In the genomic region with DNA sequence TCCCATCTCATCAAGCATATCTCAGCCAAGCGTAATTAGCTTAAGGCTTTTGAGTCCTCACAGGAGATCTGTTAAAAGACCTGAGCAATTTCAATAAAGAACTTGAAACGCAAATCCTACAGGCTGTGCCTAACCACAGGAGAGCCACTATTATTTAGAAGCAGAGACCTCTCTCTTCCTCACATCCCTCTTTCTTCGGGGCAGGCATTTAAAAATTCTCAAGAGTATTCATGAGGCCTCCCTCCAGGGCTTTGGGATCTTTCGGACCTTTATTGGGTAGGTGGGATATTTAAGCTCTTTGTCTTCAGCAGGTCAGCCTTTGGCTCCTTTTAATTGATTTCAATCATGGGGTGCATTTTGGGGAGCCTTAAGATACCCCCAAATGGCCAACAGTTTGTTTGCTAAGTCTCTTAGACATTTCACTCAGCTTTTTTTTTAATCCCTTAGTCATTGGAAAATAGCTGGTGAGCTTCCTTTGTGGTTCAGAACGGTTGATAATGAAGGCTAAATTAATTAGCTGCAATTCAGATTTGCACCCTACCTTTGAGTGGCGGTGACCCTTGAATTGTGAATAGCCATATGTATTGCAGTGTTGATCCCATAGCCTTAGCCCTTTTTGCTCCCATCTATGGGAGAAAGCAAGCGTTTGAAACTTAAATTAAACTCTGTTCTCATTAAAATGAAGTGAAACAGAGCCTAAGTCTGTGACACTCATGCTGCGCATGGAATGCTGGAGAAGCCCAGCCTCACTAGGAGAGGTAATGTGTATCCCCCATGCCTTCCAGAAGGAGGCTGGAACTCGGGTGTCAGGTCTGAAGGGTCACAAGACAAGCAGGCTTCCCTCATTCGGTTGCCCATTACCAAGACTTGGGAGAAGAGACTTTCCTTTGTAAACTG, we compare ENCODE assay signal across 10 mouse cellular contexts.
DNase-seq lines count a peak whose midpoint lies in the region; ATAC-seq and TF ChIP-seq lines count a peak whose summit lies in the region.
"Had no signal": no experiment of that assay in that cellular context is flagged by ENCODE, and none has a peak within 500 bp of the region (broad histone marks: within the 10 kb centered on the region; RNA-seq: fewer than 3 reads in every experiment).

No protein-coding gene starts in this region.

- H3K27me3 ChIP-seq in midbrain, embryonic 10.5 days (ENCODE audit: low read depth, poor library complexity, severe bottlenecking), result peaks cover 55% of the 10 kb centered on the region
- no peaks in the 10 kb centered on the region for H3K27me3 ChIP-seq in midbrain, postnatal 0 days (ENCODE audit: insufficient read depth, low read length)
- peaks cover 50% of the 10 kb centered on the region for H3K27me3 ChIP-seq in forebrain, embryonic 13.5 days
- H3K27me3 ChIP-seq in limb, embryonic 13.5 days, result peaks cover 14% of the 10 kb centered on the region
- H3K27me3 ChIP-seq: limb, embryonic 12.5 days had no signal

- H3K4me1 ChIP-seq in midbrain, embryonic 10.5 days, result peaks cover 35% of the 10 kb centered on the region
- no peaks in the 10 kb centered on the region; the same call in 1 of the 2 replicates for H3K4me1 ChIP-seq in midbrain, postnatal 0 days (ENCODE audit: insufficient read depth, low read length)
- H3K4me1 ChIP-seq in forebrain, embryonic 13.5 days, result peaks cover 28% of the 10 kb centered on the region
- H3K4me1 ChIP-seq in limb, embryonic 13.5 days, result peaks cover 11% of the 10 kb centered on the region

- no peak overlapping the region for H3K9ac ChIP-seq in midbrain, postnatal 0 days (replicated peaks; ENCODE audit: low read length, poor library complexity, severe bottlenecking)
- no peak overlapping the region for H3K9ac ChIP-seq in forebrain, embryonic 13.5 days
- H3K9ac ChIP-seq in limb, embryonic 13.5 days, result no peak overlapping the region
- H3K9ac ChIP-seq: limb, embryonic 12.5 days had no signal

- no peaks in the 10 kb centered on the region for H3K36me3 ChIP-seq in midbrain, embryonic 10.5 days
- no peaks in the 10 kb centered on the region for H3K36me3 ChIP-seq in midbrain, postnatal 0 days (ENCODE audit: insufficient read depth, low read length)
- H3K36me3 ChIP-seq in forebrain, embryonic 13.5 days (ENCODE audit: poor library complexity, severe bottlenecking), result no peaks in the 10 kb centered on the region
- H3K36me3 ChIP-seq in limb, embryonic 13.5 days, result no peaks in the 10 kb centered on the region
- H3K36me3 ChIP-seq: limb, embryonic 12.5 days had no signal

- TF ChIP-seq CTCF in midbrain, postnatal 0 days (IDR thresholded peaks at IDR 0.05), result no peak

- no peak overlapping the region for H3K4me2 ChIP-seq in midbrain, postnatal 0 days (ENCODE audit: low read depth, low read length, poor library complexity, severe bottlenecking)
- H3K4me2 ChIP-seq in forebrain, embryonic 13.5 days, result peak overlapping the region; percentile 45
- H3K4me2 ChIP-seq in limb, embryonic 13.5 days (replicated peaks), result peak overlapping the region; percentile 41

- H3K4me3 ChIP-seq in midbrain, embryonic 10.5 days, result peak overlapping the region; percentile 26; the same call in 1 of the 2 replicates
- no peak overlapping the region for H3K4me3 ChIP-seq in midbrain, postnatal 0 days (ENCODE audit: low read depth, low read length)
- H3K4me3 ChIP-seq in forebrain, embryonic 13.5 days, result no peak overlapping the region
- H3K4me3 ChIP-seq in limb, embryonic 13.5 days, result no peak overlapping the region
- H3K4me3 ChIP-seq: limb, embryonic 12.5 days had no signal

- no peaks in the 10 kb centered on the region for H3K9me3 ChIP-seq in midbrain, embryonic 10.5 days (replicated peaks)
- no peaks in the 10 kb centered on the region for H3K9me3 ChIP-seq in midbrain, postnatal 0 days (ENCODE audit: low read length)
- no peaks in the 10 kb centered on the region for H3K9me3 ChIP-seq in forebrain, embryonic 13.5 days (replicated peaks)
- no peaks in the 10 kb centered on the region for H3K9me3 ChIP-seq in limb, embryonic 13.5 days
- H3K9me3 ChIP-seq: limb, embryonic 12.5 days had no signal

- H3K27ac ChIP-seq in midbrain, embryonic 10.5 days (replicated peaks), result peak overlapping the region; percentile 88
- no peak overlapping the region for H3K27ac ChIP-seq in midbrain, postnatal 0 days (ENCODE audit: low read depth, low read length)
- peak overlapping the region; percentile 89 for H3K27ac ChIP-seq in forebrain, embryonic 13.5 days
- H3K27ac ChIP-seq in limb, embryonic 13.5 days, result no peak overlapping the region
- H3K27ac ChIP-seq: limb, embryonic 12.5 days had no signal

- peak; percentile 42 for DNase-seq in midbrain, embryonic 10.5 days (ENCODE audit: low spot score)
- no peak for DNase-seq in midbrain, postnatal 0 days (ENCODE audit: low spot score)
- DNase-seq in retina, postnatal 1 day, result peak; percentile 57
- no peak for DNase-seq in layer of hippocampus, adult 11-12 months (ENCODE audit: low spot score)
- DNase-seq in lung, adult 18-20 months, result no peak
- no peak for DNase-seq in right cerebral cortex, postnatal 14 days
- DNase-seq: heart, postnatal 36 days had no signal

- ATAC-seq in midbrain, postnatal 0 days (ENCODE audit: low FRiP score), result no peak
- peak; percentile 84 for ATAC-seq in forebrain, embryonic 13.5 days
- peak; percentile 52; the same call in 1 of the 2 replicates for ATAC-seq in limb, embryonic 13.5 days (ENCODE audit: low FRiP score, low read depth)

- 16% methylated on average over 10 of the region's 10 CpGs for WGBS in midbrain, embryonic 10.5 days
- 19% methylated on average over 10 of the region's 10 CpGs for WGBS in midbrain, postnatal 0 days
- 3% methylated on average over 10 of the region's 10 CpGs for WGBS in forebrain, embryonic 13.5 days
- WGBS in limb, embryonic 13.5 days, result 51% methylated on average over 10 of the region's 10 CpGs

Comparison
In these comparisons a context has a peak if more than half of its experiments do, and no peak if none do; other contexts are left out.
1. DNase-seq: peak in midbrain, embryonic 10.5 days (single experiment) and retina, postnatal 1 day (single experiment); none in midbrain, postnatal 0 days (single experiment), layer of hippocampus, adult 11-12 months (single experiment), lung, adult 18-20 months (0 of 2) and right cerebral cortex, postnatal 14 days (single experiment).
2. H3K27ac ChIP-seq: peak in midbrain, embryonic 10.5 days (single experiment) and forebrain, embryonic 13.5 days (single experiment); none in midbrain, postnatal 0 days (single experiment) and limb, embryonic 13.5 days (single experiment).